Mouse (Mus musculus) heart, postnatal 0 days (tissue): Measurements from ENCODE around the gene B4galnt1.

Experiments
- CTCF ChIP-seq: IDR thresholded peaks from 2 replicates; pipeline ENCODE4 v1.5.1; 2016; ENCODE audit warnings: antibody characterized with exemption, control low read depth, low read depth
- EP300 ChIP-seq: IDR thresholded peaks from 2 replicates; pipeline ENCODE4 v1.6.1; 2016; ENCODE audit warnings: antibody characterized with exemption, low read depth

DNA sequence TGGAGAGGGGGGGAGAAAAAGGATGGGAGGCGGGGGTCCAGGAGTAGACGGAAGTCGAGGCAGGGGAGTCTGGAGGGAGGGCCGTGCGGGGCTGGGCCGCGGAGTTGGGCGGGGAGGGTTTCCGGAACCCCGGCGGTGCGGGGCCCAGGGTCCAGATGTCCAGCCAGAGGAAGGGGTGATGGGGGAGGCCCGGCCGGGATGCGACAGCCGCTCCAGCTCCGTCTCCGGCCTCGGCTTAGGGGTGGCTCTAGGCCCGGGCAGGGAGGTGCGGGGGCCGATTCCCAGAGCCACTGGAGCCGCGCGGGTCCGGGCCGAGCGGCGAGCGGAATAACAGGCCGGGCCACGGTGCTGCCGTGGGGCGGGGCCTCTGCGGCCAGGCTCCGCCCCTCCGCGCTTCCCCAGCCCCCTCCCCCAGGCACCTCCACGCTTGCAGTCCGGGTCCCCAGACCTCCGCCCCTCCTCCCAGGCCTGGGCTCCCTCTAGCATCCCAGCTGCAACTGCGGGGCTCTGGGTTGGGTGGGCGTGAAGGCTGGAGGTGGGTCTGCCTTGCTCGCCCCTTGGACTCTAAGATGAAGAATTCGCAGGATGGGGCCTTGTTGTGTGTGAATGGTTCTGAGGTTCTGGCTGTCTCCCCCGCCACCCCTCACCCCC is 23.6 kb downstream of the B4galnt1 start:
- TF ChIP-seq EP300 (no peak), CTCF (no peak)
